Mouse (Mus musculus): ENCODE results near the gene Unc5a.

GRCm38 (mm10) chr13:55047706-55048105, 98.5 kb downstream of the Unc5a start:
- TF ChIP-seq GATA1 (IDR thresholded peaks at IDR 0.05; ENCODE audit: low read length): no peak
- no peak for TF ChIP-seq TAL1 (IDR thresholded peaks at IDR 0.05; ENCODE audit: low read length)

Data from erythroblast, embryonic 14.5 days (primary cell).